Mouse (Mus musculus): ENCODE data around the gene Syngap1.
"Not testable (repeated sequence)": the region's sequence is repeated elsewhere in the genome, so short reads cannot be mapped to it uniquely, and the experiment has no call there.

DNA sequence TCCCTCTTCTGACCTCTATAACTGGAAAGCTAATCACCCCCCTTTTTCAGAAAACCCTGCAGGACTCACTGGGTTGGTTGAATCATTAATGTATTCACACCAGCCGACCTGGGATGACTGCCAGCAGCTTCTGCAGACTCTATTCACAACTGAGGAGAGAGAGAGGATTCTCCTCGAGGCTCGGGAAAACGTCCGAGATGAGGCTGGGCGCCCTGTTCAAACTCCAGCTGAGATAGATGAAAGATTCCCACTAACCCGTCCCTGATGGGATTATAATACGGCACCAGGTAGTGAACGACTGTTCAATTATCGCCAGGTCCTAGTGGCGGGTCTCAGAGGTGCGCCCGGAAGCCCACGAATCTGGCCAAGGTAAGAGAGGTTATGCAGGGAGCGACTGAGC lies 33.5 kb upstream of the Syngap1 start:
- not testable (repeated sequence) for TF ChIP-seq CTCF (IDR thresholded peaks at IDR 0.05; ENCODE audit: control insufficient read depth, insufficient read depth, insufficient read length); MYOG (IDR thresholded peaks at IDR 0.05; ENCODE audit: control insufficient read depth, extremely low read depth, insufficient read length)
